Mouse (Mus musculus): ENCODE data around the gene Grik1.

DNA sequence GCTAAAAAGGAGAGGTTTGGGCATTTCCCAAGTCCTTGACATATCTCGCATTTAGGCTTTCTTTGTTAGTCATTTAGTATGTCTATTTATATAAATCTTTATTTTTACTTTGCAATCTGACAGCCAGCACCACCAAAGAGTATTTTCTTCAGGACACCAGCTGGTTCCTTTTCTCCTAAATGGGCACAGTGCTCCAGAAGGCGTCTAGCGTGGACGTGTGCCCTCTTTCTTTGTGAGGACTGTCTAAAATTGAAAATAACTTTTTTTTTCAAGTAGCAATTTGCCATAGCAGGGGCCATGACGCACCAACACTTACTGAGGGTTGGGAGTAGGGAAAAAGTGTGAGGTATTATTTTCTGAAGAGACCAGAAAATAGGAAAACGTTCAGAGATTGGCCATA lies 425.5 kb downstream of the Grik1 start:
- TF ChIP-seq POLR2A (IDR thresholded peaks at IDR 0.05; ENCODE audit: borderline replicate concordance, low read depth, low read length) (no peak), CTCF (IDR thresholded peaks at IDR 0.05; ENCODE audit: low read depth, low read length) (no peak)
